Mouse (Mus musculus): Measurements from ENCODE around the gene Hacd3.
"Not testable (repeated sequence)": the region's sequence is repeated elsewhere in the genome, so short reads cannot be mapped to it uniquely, and the experiment has no call there.

Gene Hacd3

GRCm38 (mm10) chr9:65016241-65016977 is 5.1 kb downstream of the Hacd3 start:
- DNase-seq: no peak

- no peak for DNase-seq
Measured at GRCm38 (mm10) chr9:65015461-65016222, 5.9 kb downstream of the Hacd3 start.

- DNase-seq: peak; percentile 42
Measured at GRCm38 (mm10) chr9:65011304-65011703, 10.2 kb downstream of the Hacd3 start.

- DNase-seq: no peak
Measured at GRCm38 (mm10) chr9:65010632-65011031, 10.9 kb downstream of the Hacd3 start.

- no peak for DNase-seq
Measured at GRCm38 (mm10) chr9:65005737-65006136, 15.8 kb downstream of the Hacd3 start.

GRCm38 (mm10) chr9:65001481-65001880 is 20.0 kb downstream of the Hacd3 start:
- DNase-seq: no peak

GRCm38 (mm10) chr9:64995464-64995863 is 26.0 kb downstream of the Hacd3 start:
- not testable (repeated sequence) for DNase-seq

GRCm38 (mm10) chr9:64990291-64990690 is 31.2 kb downstream of the Hacd3 start:
- no peak for DNase-seq

- DNase-seq: no peak
Measured at GRCm38 (mm10) chr9:64988443-64988842, 33.0 kb downstream of the Hacd3 start.

- DNase-seq: no peak
Measured at GRCm38 (mm10) chr9:64987651-64988050, 33.8 kb downstream of the Hacd3 start.

- DNase-seq: no peak
Measured at GRCm38 (mm10) chr9:64985807-64986206, 35.7 kb downstream of the Hacd3 start.

GRCm38 (mm10) chr9:64985037-64985794 is 36.3 kb downstream of the Hacd3 start:
- no peak for DNase-seq

GRCm38 (mm10) chr9:64981904-64982303 is 39.6 kb downstream of the Hacd3 start:
- no peak for DNase-seq

GRCm38 (mm10) chr9:64980548-64980947 is 40.9 kb downstream of the Hacd3 start:
- no peak for DNase-seq

GRCm38 (mm10) chr9:64960978-64961320 is 60.5 kb downstream of the Hacd3 start:
- DNase-seq: no peak

GRCm38 (mm10) chr9:64960117-64960977 is 61.1 kb downstream of the Hacd3 start, which contains the start of gene Ints14:
Gene Ints14 (plus strand): TSS chr9:64960905.
- DNase-seq: peak; percentile 96

- no peak for DNase-seq
Measured at GRCm38 (mm10) chr9:64957276-64957675, 64.2 kb downstream of the Hacd3 start.

- no peak for DNase-seq
Measured at GRCm38 (mm10) chr9:64956337-64956736, 65.2 kb downstream of the Hacd3 start.

- DNase-seq: no peak
Measured at GRCm38 (mm10) chr9:64953190-64953589, 68.3 kb downstream of the Hacd3 start.

GRCm38 (mm10) chr9:64952055-64952454 is 69.4 kb downstream of the Hacd3 start:
- no peak for DNase-seq

GRCm38 (mm10) chr9:64951161-64951657 is 70.3 kb downstream of the Hacd3 start, which contains the start of gene Slc24a1:
Gene Slc24a1 (minus strand): TSS chr9:64951607.
- no peak for DNase-seq

GRCm38 (mm10) chr9:64947483-64948095 is 73.9 kb downstream of the Hacd3 start:
- DNase-seq: no peak
